Mouse (Mus musculus) E14TG2a.4 (cell line): Measurements from ENCODE around the gene Hexim1.

Source experiments
- H3K27me3 ChIP-seq: 2 replicates; pipeline ENCODE4 v1.6.1; 2014; ENCODE audit warnings: low read length, control low read depth; ENCODE audit not compliant: insufficient read depth
- H3K36me3 ChIP-seq: 2 replicates; pipeline ENCODE4 v1.6.1; 2014; ENCODE audit warnings: low read length, control low read depth; ENCODE audit not compliant: insufficient read depth
- H3K4me1 ChIP-seq: replicated peaks from 2 replicates; pipeline ENCODE4 v1.6.1; 2014; ENCODE audit warnings: low read depth, low read length, control low read depth
- H3K4me3 ChIP-seq: replicated peaks from 2 replicates; pipeline ENCODE4 v1.5.1; 2014; ENCODE audit warnings: mild to moderate bottlenecking, low read length
- H3K9me3 ChIP-seq: 2 replicates; pipeline ENCODE4 v1.6.1; 2014; ENCODE audit warnings: low read length, control low read depth
- CTCF ChIP-seq: conservative IDR thresholded peaks from 2 replicates; pipeline ENCODE4 v1.5.1; 2014; ENCODE audit warnings: low read length
- NANOG ChIP-seq: IDR thresholded peaks from 2 replicates; pipeline ENCODE4 v1.6.1; 2014; ENCODE audit warnings: borderline replicate concordance, low read length, mixed read lengths
- POU5F1 ChIP-seq: IDR thresholded peaks from 2 replicates; pipeline ENCODE4 v1.6.1; 2014; ENCODE audit warnings: low read length, borderline replicate concordance

Gene Hexim1

DNA sequence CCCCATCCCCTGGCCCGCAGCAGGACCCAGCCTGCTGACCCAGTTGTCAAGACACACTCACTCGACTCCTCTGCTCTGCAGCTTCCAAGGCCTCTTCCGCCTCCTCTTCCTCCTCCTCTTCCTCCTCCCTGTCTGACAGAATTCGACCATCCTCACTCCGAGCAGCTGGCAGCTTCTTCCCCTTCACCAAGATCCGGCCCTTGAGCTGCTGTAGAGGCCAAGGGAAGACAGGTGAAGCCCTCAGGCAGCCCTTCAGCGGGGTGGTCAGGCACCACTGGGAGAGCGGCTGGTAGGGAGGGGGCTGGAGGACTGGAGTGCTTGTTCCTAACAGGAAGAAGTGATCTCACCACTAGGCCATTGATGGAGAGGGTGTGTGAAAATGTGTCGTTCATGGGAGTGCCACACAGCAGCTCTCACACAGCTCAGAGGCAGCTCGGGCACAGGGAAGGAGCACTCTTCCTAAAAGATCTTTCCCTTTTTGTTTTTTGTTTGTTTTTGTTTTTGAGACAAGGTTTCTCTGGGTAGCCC is 41.2 kb upstream of the Hexim1 start:
- no peaks in the 10 kb centered on the region for H3K9me3 ChIP-seq
- TF ChIP-seq CTCF = no peak
- TF ChIP-seq POU5F1 = no peak
- no peak for TF ChIP-seq NANOG
- H3K27me3 ChIP-seq = peaks cover 11% of the 10 kb centered on the region
- peaks cover 49% of the 10 kb centered on the region for H3K4me1 ChIP-seq
- H3K36me3 ChIP-seq = peaks cover 73% of the 10 kb centered on the region
- H3K4me3 ChIP-seq = peak overlapping the region; percentile 49; the same call in 1 of the 2 replicates

DNA sequence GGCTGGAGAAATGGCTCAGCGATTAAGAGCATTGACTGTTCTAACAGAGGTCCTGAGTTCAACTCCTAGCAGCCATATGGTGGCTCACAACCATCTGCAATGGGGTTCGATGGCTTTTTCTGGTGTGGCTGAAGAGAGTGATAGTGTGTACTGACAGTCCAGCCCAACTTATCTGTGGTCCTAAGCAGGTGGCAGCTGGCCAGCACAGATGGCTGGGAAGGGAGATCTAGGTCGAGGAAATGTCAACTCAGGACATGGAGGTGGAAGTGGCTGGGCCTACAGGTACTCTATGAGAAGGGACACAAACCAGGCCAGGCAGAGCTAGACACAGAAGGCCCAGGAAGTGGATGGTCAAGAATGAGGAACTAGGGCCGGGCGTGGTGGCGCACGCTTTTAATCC is 40.0 kb upstream of the Hexim1 start:
- Histone ChIP-seq H3K9me3 (no peaks in the 10 kb centered on the region), H3K4me3 (no peak overlapping the region), H3K36me3 (peaks cover 61% of the 10 kb centered on the region), H3K4me1 (peaks cover 52% of the 10 kb centered on the region), H3K27me3 (peaks cover 21% of the 10 kb centered on the region)
- no peak for TF ChIP-seq NANOG
- TF ChIP-seq CTCF = no peak
- TF ChIP-seq POU5F1 = no peak

GRCm38 (mm10) chr11:103076581-103076980 is 39.5 kb upstream of the Hexim1 start:
- peaks cover 22% of the 10 kb centered on the region for H3K27me3 ChIP-seq
- no peak overlapping the region for H3K4me3 ChIP-seq
- peaks cover 56% of the 10 kb centered on the region for H3K36me3 ChIP-seq
- peaks cover 53% of the 10 kb centered on the region for H3K4me1 ChIP-seq
- no peaks in the 10 kb centered on the region for H3K9me3 ChIP-seq
- no peak for TF ChIP-seq POU5F1
- TF ChIP-seq NANOG = no peak
- no peak for TF ChIP-seq CTCF

GRCm38 (mm10) chr11:103078131-103078530 is 37.9 kb upstream of the Hexim1 start:
- Histone ChIP-seq H3K27me3 (peaks cover 24% of the 10 kb centered on the region), H3K36me3 (peaks cover 43% of the 10 kb centered on the region), H3K9me3 (no peaks in the 10 kb centered on the region), H3K4me3 (no peak overlapping the region), H3K4me1 (peaks cover 68% of the 10 kb centered on the region)
- TF ChIP-seq POU5F1 = no peak
- TF ChIP-seq NANOG = no peak
- TF ChIP-seq CTCF = no peak

DNA sequence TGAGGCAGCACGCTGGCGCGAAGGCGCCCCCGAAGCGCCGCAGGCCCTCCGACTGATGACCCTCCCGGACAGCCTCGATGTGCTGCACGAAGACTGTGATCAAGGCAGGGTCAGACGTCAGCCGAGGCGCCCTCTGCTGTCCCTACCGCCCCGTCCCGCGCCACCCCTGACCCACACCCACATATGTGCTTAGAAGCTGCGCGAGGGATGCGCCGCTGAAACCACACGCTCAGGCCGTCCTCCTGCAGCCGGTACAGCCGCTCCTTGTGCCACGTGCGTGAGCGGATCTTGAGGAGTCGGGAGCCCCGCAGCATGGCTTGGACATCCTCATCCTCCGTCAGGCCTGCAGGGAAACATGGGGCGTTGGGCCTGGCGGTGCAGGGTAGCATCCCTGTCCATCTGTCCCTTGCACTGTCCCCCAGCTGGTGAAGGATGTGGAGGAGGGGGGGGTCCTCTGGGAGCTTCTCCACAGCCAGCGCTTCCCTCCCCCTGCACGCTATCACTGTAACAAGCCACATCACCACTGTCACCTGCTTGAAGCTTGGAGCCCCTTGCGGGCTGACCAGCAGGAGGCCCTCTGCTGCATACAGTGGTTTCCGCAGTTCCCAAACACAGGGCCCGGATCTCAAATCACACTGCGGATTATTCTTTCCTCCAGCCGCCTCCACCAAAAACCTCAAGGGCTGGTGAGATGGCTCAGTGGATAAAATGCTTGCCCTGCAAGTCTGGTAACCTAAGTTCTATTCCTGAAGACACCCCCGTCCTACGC is 35.5 kb upstream of the Hexim1 start:
- H3K4me1 ChIP-seq = peaks cover 52% of the 10 kb centered on the region
- no peak for TF ChIP-seq POU5F1
- no peak for TF ChIP-seq NANOG
- TF ChIP-seq CTCF = 0 out of 2 replicates have a peak, but pooled peaks have one; percentile 8
- H3K36me3 ChIP-seq = peaks cover 37% of the 10 kb centered on the region
- peak overlapping the region; percentile 75 for H3K4me3 ChIP-seq
- no peaks in the 10 kb centered on the region for H3K9me3 ChIP-seq
- H3K27me3 ChIP-seq = peaks cover 24% of the 10 kb centered on the region

- Histone ChIP-seq H3K27me3 (peaks cover 24% of the 10 kb centered on the region), H3K4me3 (peak overlapping the region; percentile 37), H3K36me3 (peaks cover 26% of the 10 kb centered on the region), H3K9me3 (no peaks in the 10 kb centered on the region), H3K4me1 (peaks cover 51% of the 10 kb centered on the region)
- no peak for TF ChIP-seq NANOG
- no peak for TF ChIP-seq POU5F1
- TF ChIP-seq CTCF = no peak
Observed at GRCm38 (mm10) chr11:103081631-103082030, 34.4 kb upstream of the Hexim1 start.

DNA sequence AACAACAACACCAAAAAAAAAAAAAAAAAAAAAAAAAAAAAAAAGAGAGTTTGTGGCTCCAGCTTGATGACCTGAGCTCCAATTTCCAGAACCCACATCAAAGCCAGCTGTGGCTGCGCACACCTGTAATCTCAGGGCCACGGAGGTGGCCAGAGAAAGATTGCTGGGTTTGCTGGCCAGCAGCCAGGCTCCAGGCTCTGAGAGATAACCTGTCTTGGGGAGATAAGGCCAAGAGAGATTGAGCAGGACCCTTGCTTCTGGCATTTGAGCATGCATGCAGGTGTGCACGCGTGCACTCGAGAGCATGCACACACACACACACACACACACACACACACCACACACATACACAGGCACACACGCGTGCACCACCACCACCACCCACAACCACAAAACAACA is 22.7 kb upstream of the Hexim1 start:
- Histone ChIP-seq H3K4me3 (0 out of 2 replicates have a peak overlapping the region, but pooled peaks have one; percentile 48), H3K4me1 (peaks cover 52% of the 10 kb centered on the region), H3K9me3 (no peaks in the 10 kb centered on the region), H3K27me3 (peaks cover 2% of the 10 kb centered on the region), H3K36me3 (no peaks in the 10 kb centered on the region)
- TF ChIP-seq POU5F1 (no peak), NANOG (no peak), CTCF (no peak)

DNA sequence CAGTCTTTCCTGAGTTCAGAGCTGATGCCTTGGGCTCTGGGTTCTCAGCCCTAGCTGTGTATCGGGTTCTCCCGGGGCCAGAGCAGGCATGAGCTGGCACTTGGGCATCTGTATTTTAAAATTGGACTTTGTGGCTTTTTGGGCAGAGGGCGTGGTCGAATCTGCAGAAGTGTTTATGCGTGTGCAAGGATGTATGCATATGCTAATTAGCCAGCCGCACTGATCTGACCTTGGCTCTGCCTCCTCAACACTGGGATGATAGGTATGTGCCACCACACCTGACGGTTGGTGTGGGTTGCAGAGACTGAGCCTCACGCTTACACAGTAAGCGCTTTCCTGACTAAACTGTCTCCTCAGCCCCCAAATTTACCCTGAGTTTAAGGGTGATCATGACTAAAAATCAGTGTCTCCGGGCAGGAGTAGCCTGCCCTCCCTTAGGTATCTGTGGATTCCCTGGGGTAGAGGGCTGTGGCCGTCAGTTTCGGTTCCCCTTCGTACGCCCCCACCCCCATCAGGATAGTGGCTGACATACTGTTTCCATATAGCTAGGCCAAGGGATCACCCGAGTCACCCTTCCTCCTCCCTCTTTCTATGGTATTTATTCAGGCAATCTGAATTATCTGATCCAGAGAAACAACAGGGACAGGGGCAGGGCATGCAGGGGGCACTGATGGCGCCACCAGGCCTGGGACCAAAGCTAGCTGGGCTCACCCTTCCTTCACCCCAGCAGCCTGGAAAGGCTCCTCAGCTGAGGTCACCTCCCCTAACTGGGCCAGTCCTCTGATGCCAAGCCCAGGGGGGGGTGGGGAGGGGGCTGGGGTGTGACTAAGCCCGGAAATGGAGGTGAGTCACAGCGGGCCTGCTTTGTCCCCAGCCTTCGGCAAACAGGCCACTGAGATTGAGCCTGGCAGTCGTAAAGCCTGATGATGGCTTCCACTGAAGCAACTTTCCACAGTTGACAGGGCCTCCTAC is 21.9 kb upstream of the Hexim1 start:
- Histone ChIP-seq H3K4me3 (peak overlapping the region; percentile 48), H3K36me3 (no peaks in the 10 kb centered on the region), H3K4me1 (peaks cover 60% of the 10 kb centered on the region), H3K9me3 (no peaks in the 10 kb centered on the region), H3K27me3 (peaks cover 8% of the 10 kb centered on the region)
- TF ChIP-seq NANOG (no peak), CTCF (no peak), POU5F1 (no peak; the same call in 1 of the 2 replicates)
